Mouse (Mus musculus) CH12.LX (cell line): ENCODE results near the gene Cacna2d1. TPM values are rescaled to one million over a fixed set of nuclear protein-coding genes. Genes with fewer than 3 reads are reported as not detected.

Experiments
- DNase-seq: peaks from one replicate; pipeline ENCODE4 v3.0.0-alpha.2; 2013; ENCODE audit errors: extremely low read depth
- H3K27ac ChIP-seq: 2 replicates; pipeline ENCODE4 v1.5.1; 2012; ENCODE audit warnings: low read depth, mild to moderate bottlenecking, control low read depth, moderate library complexity; ENCODE audit not compliant: insufficient read depth
- H3K27me3 ChIP-seq: replicated peaks from 2 replicates; pipeline ENCODE3; 2012; ENCODE audit warnings: inconsistent platforms
- H3K36me3 ChIP-seq, 2 experiments: replicated peaks in 1 of 2; 2 replicates each; pipeline versions ENCODE3 to v1.6.1; 2012; ENCODE audit warnings: inconsistent platforms in 1 of 2, low read length in 1 of 2, mild to moderate bottlenecking in 1 of 2, mixed read lengths in 1 of 2, moderate library complexity in 1 of 2; ENCODE audit not compliant: control insufficient read depth in 1 of 2, insufficient read depth in 1 of 2
- H3K4me1 ChIP-seq, 2 experiments: 2 replicates each; pipeline ENCODE4 v1.6.1; 2012; ENCODE audit warnings: inconsistent platforms in 1 of 2, moderate library complexity in 1 of 2; ENCODE audit not compliant: insufficient read depth in 2 of 2, control insufficient read depth in 1 of 2
- H3K4me2 ChIP-seq: 2 replicates; pipeline ENCODE4 v1.6.1; 2012; ENCODE audit warnings: low read depth, mild to moderate bottlenecking, control low read depth; ENCODE audit not compliant: poor library complexity, insufficient read depth, severe bottlenecking
- H3K4me3 ChIP-seq, 3 experiments: fragments of 150-350 bp in 1 of 3; sonication (generic) in 1 of 3; replicated peaks in 1 of 3; 2 replicates each; pipeline versions ENCODE3 to v1.5.1; 2011 to 2012; ENCODE audit warnings: low read depth in 2 of 3, low read length in 2 of 3, mild to moderate bottlenecking in 2 of 3, moderate library complexity in 2 of 3, control low read depth in 1 of 3, improper control_type of control experiment in 1 of 3, inconsistent platforms in 1 of 3, mixed read lengths in 1 of 3; ENCODE audit not compliant: poor library complexity in 1 of 3
- H3K79me2 ChIP-seq: replicated peaks from 2 replicates; pipeline ENCODE4 v1.6.1; 2012; ENCODE audit warnings: mild to moderate bottlenecking, moderate library complexity; ENCODE audit not compliant: control insufficient read depth, poor library complexity, insufficient read depth, severe bottlenecking; ENCODE audit errors: extremely low read depth
- H3K9ac ChIP-seq: 2 replicates; pipeline ENCODE4 v1.6.1; 2012; ENCODE audit warnings: low read depth, mild to moderate bottlenecking, control low read depth, moderate library complexity; ENCODE audit not compliant: insufficient read depth
- H3K9me3 ChIP-seq: replicated peaks from 2 replicates; pipeline ENCODE3; 2012; ENCODE audit warnings: low read length, inconsistent platforms, mixed read lengths
- BHLHE40 ChIP-seq: IDR thresholded peaks from 2 replicates; pipeline ENCODE4 v1.6.1; 2011; ENCODE audit warnings: mild to moderate bottlenecking, low read depth, low read length, improper control_type of control experiment
- CHD2 ChIP-seq: IDR thresholded peaks from 2 replicates; pipeline ENCODE4 v1.6.1; 2011; ENCODE audit warnings: low read length, improper control_type of control experiment
- CTCF ChIP-seq, 2 experiments: IDR thresholded peaks in 1 of 2; conservative IDR thresholded peaks in 1 of 2; 2 replicates each; pipeline ENCODE4 v1.5.1; 2011 to 2012; ENCODE audit warnings: low read depth in 2 of 2, low read length in 2 of 2, improper control_type of control experiment in 1 of 2, inconsistent platforms in 1 of 2, mild to moderate bottlenecking in 1 of 2, moderate library complexity in 1 of 2
- E2F4 ChIP-seq: IDR thresholded peaks from 2 replicates; pipeline ENCODE4 v1.6.1; 2011; ENCODE audit warnings: low read depth, low read length, improper control_type of control experiment; ENCODE audit not compliant: insufficient replicate concordance
- ELF1 ChIP-seq: IDR thresholded peaks from 2 replicates; pipeline ENCODE4 v1.6.1; 2014; ENCODE audit warnings: low read depth, mild to moderate bottlenecking, inconsistent platforms, low read length, improper control_type of control experiment
- HCFC1 ChIP-seq: IDR thresholded peaks from 2 replicates; pipeline ENCODE4 v1.6.1; 2012; ENCODE audit warnings: low read depth, mild to moderate bottlenecking, inconsistent platforms, low read length, improper control_type of control experiment
- JUND ChIP-seq: conservative IDR thresholded peaks from 2 replicates; pipeline ENCODE4 v1.6.1; 2011; ENCODE audit warnings: low read depth, low read length, improper control_type of control experiment
- KAT2A ChIP-seq: IDR thresholded peaks from 2 replicates; pipeline ENCODE4 v1.6.1; 2012; ENCODE audit warnings: low read length, improper control_type of control experiment, inconsistent platforms; ENCODE audit not compliant: insufficient replicate concordance
- MAZ ChIP-seq: IDR thresholded peaks from 2 replicates; pipeline ENCODE4 v1.6.1; 2012; ENCODE audit warnings: low read depth, mild to moderate bottlenecking, inconsistent platforms, low read length, improper control_type of control experiment, moderate library complexity
- MEF2A ChIP-seq: IDR thresholded peaks from 2 replicates; pipeline ENCODE4 v1.6.1; 2014; ENCODE audit warnings: low read depth, mild to moderate bottlenecking, inconsistent platforms, low read length, improper control_type of control experiment, borderline replicate concordance
- MYC ChIP-seq: IDR thresholded peaks from 2 replicates; pipeline ENCODE4 v1.6.1; 2011; ENCODE audit warnings: low read depth, mild to moderate bottlenecking, improper control_type of control experiment, low read length
- NELFE ChIP-seq: IDR thresholded peaks from 2 replicates; pipeline ENCODE4 v1.6.1; 2011; ENCODE audit warnings: low read depth, low read length, improper control_type of control experiment
- NRF1 ChIP-seq: IDR thresholded peaks from 2 replicates; pipeline ENCODE4 v1.6.1; 2014; ENCODE audit warnings: low read depth, mild to moderate bottlenecking, inconsistent platforms, low read length, improper control_type of control experiment, moderate library complexity
- PAX5 ChIP-seq: IDR thresholded peaks from 2 replicates; pipeline ENCODE4 v1.6.1; 2012; ENCODE audit warnings: low read length, inconsistent platforms, mixed read lengths
- RCOR1 ChIP-seq: conservative IDR thresholded peaks from 2 replicates; pipeline ENCODE4 v1.6.1; 2012; ENCODE audit warnings: low read depth, mild to moderate bottlenecking, inconsistent platforms, low read length, improper control_type of control experiment
- TBP ChIP-seq: conservative IDR thresholded peaks from 2 replicates; pipeline ENCODE4 v1.6.1; 2011; ENCODE audit warnings: low read depth, low read length, improper control_type of control experiment
- USF1 ChIP-seq: IDR thresholded peaks from 2 replicates; pipeline ENCODE4 v1.6.1; 2014; ENCODE audit warnings: low read depth, mild to moderate bottlenecking, inconsistent platforms, low read length, improper control_type of control experiment
- ZMIZ1 ChIP-seq: IDR thresholded peaks from 2 replicates; pipeline ENCODE4 v1.6.1; 2012; ENCODE audit warnings: low read depth, mild to moderate bottlenecking, inconsistent platforms, low read length, improper control_type of control experiment
- ZNF384 ChIP-seq: IDR thresholded peaks from 2 replicates; pipeline ENCODE4 v1.6.1; 2012; ENCODE audit warnings: low read depth, low read length, improper control_type of control experiment, inconsistent platforms
- dilution Hi-C: fragments of 300-500 bp; cut with MboI; formaldehyde crosslinking; loops from 2 replicates; pipeline ENCODE4 v1.14.3; 2020; ENCODE audit warnings: low sequenced_read_pairs; ENCODE audit not compliant: extremely low pct_unique_long_range_greater_than_20kb, extremely low pct_ligation_motif_present
- in situ Hi-C: fragments of 300-500 bp; cut with MboI; formaldehyde crosslinking; loops from 3 replicates; pipeline ENCODE4 v1.14.3; 2019; ENCODE audit warnings: low sequenced_read_pairs, low pct_ligation_motif_present, low pct_unique_long_range_greater_than_20kb, mixed read lengths
- polyA plus RNA-seq: library from polyadenylated mRNA; unstranded; fragments of >175 nt; gene quantifications from 2 replicates; pipeline ENCODE4 v1.2.1, GENCODE M21; 2012; ENCODE audit warnings: low read depth; ENCODE audit not compliant: insufficient read length
- total RNA-seq, 2 experiments: library from RNA; depleted of rRNA; stranded (reverse); fragments of 300-350 nt in 1 of 2; fragments of >200 nt in 1 of 2; gene quantifications; 2 replicates each; pipeline ENCODE4 v1.2.3; 2012 to 2014

Cacna2d1 gene
- total and polyA plus RNA-seq, 3 experiments: 0.13 to 1.3 (median 0.28) TPM

- no peak for TF ChIP-seq CTCF (conservative IDR thresholded peaks at IDR 0.05 in 1 of 2, IDR thresholded peaks at IDR 0.05 in 1 of 2; ENCODE audit: low read depth in 2 of 2, low read length in 2 of 2)
- TF ChIP-seq KAT2A: no peak
- no peak for TF ChIP-seq RCOR1
- no peak for TF ChIP-seq PAX5
- no peak for TF ChIP-seq NELFE
- TF ChIP-seq MYC: no peak
- TF ChIP-seq MEF2A: no peak
- TF ChIP-seq JUND: no peak
- TF ChIP-seq MAZ: no peak
- no peak for TF ChIP-seq BHLHE40
- TF ChIP-seq ZNF384: no peak
- no peak for TF ChIP-seq HCFC1
- no peak for TF ChIP-seq E2F4
- TF ChIP-seq ELF1: no peak
- TF ChIP-seq NRF1: no peak
- TF ChIP-seq ZMIZ1: no peak
- TF ChIP-seq, all 38 proteins: peak for 0
- in situ Hi-C loops (no loop called here), dilution Hi-C loops (no loop called here)
- Histone ChIP-seq H3K4me2 (no peak overlapping the region), H3K9me3 (no peaks in the 10 kb centered on the region), H3K9ac (no peak overlapping the region), H3K27me3 (no peaks in the 10 kb centered on the region), H3K79me2 (no peaks in the 10 kb centered on the region), H3K36me3 (no peaks in the 10 kb centered on the region), H3K4me3 (no peak overlapping the region), H3K4me1 (no peaks in the 10 kb centered on the region), H3K27ac (no peak overlapping the region)
- no peak for DNase-seq
These were observed 164.3 kb downstream of the Cacna2d1 start for GRCm38 (mm10) chr5:16098766-16099165.

DNA sequence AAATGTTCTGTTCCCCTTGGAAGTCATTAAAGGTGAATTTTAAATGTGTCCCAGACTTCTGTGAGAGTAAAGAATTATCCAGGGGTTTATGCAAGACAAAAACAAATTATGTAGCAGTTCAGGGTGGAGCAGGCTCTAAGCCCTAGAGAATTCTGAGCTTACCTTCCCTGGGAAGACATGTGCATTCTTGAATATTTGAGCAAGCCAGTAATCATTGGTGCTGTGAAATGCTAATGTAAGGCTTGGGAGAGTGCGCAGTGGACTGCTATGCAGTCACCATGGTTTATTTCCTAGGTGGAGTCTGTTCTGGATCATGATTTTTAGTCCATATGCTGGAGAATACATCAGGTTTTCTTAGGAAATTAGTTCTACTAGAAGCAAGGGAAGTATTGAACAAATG, 167.3 kb downstream of the Cacna2d1 start:
- H3K79me2 ChIP-seq: no peaks in the 10 kb centered on the region
- no peak overlapping the region for H3K27ac ChIP-seq
- H3K4me1 ChIP-seq: no peaks in the 10 kb centered on the region
- no peak overlapping the region for H3K4me2 ChIP-seq
- in situ Hi-C loops (no loop called here), dilution Hi-C loops (no loop called here)
- H3K9me3 ChIP-seq: no peaks in the 10 kb centered on the region
- TF ChIP-seq USF1: no peak
- no peak for TF ChIP-seq MYC
- no peak for TF ChIP-seq NRF1
- TF ChIP-seq CHD2: no peak
- TF ChIP-seq TBP: no peak
- H3K9ac ChIP-seq: no peak overlapping the region
- H3K36me3 ChIP-seq: no peaks in the 10 kb centered on the region
- H3K27me3 ChIP-seq: no peaks in the 10 kb centered on the region
- DNase-seq: no peak
- no peak overlapping the region for H3K4me3 ChIP-seq
